Mouse (Mus musculus) kidney, postnatal 25 days (tissue): Measurements from ENCODE around the gene Olfr722.
"Not testable (repeated sequence)": the region's sequence is repeated elsewhere in the genome, so short reads cannot be mapped to it uniquely, and the experiment has no call there.

Experiments
- DNase-seq, 2 experiments: peaks; one replicate each; pipeline ENCODE4 v3.0.0; 2021; ENCODE audit warnings: mixed read lengths in 2 of 2

Gene Olfr722

GRCm38 (mm10) chr14:49901899-49902298 is at the start of gene Olfr722:
Gene Olfr722 (minus strand): TSS chr14:49901999.
- DNase-seq = no peak

GRCm38 (mm10) chr14:49931687-49932086 is 29.9 kb upstream of the Olfr722 start, which contains the start of gene Olfr723:
Gene Olfr723 (minus strand): TSS chr14:49931787.
- not testable (repeated sequence) for DNase-seq

- no peak for DNase-seq
Measured at GRCm38 (mm10) chr14:49860387-49860786, 41.4 kb downstream of the Olfr722 start.
